Mouse (Mus musculus): ENCODE data around the gene Prss53.

DNA sequence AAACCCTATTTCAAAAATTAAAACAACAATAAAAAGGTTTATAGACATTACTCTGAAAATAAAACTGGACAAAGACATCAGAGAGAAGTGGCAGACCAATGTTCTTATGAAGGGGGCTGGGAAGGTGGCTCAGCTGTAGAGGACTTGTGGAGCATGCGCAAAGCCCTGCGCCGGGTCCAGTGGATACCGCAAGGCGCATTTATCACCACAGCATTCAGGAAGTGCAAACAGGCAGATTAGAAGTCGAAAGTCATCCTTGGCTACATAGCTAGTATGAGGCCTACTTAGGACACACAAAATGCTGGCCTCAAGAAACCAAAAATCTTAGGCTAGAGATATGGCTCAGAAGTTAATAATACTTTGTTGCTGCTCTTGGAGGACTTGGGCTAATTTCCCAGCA lies 32.5 kb downstream of the Prss53 start:
- TF ChIP-seq CTCF (IDR thresholded peaks at IDR 0.05; ENCODE audit: low read depth, low read length) (no peak), POLR2A (IDR thresholded peaks at IDR 0.05; ENCODE audit: borderline replicate concordance, low read depth, low read length) (no peak)
